Mouse (Mus musculus): ENCODE measurements around the gene Dsn1.

The Dsn1 gene

GRCm38 (mm10) chr2:157006511-157007233, at the start of gene Dsn1:
Dsn1 (minus strand) TSS chr2:157007154.
- peak; percentile 95 for DNase-seq

DNA sequence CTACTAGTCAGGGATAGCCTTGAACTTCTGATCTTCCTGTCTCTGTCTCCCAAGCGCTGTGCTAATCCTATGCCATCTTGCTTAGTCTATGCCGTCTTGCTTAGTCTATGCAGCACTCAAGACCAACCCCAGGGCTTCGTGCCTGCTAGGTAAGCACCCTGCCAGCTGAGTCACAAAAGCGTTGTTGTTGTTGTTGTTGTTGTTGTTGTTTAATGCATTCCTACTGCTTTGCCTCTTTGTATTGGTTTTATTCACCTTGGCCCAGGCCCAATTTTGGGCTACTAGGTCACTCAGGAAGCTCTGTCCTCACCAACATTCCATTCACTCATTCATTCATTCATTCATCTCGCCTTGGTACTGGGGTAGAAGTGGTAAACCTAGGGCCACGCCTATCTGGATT, 48.8 kb upstream of the Dsn1 start:
- no peak for DNase-seq

DNA sequence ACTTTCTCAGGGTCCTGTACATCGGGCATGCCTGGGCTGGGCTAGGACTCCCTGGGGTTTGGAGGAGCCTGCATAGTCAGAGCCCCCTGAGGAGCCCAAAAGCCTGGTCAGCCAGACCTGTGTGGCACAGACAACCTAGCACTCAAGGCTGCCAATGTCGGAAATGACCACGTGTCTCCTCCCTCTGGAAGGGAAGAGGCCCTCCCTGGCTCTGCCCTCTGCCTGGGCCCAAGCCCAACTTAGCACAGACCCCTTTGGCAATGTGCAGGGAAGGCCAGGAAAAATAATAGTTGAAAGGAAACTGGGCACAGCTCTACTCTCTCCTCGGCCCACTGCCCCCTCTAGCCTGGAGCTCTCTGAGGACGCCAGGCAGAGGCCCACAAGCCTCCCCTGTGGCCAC, 47.9 kb upstream of the Dsn1 start:
- no peak for DNase-seq

DNA sequence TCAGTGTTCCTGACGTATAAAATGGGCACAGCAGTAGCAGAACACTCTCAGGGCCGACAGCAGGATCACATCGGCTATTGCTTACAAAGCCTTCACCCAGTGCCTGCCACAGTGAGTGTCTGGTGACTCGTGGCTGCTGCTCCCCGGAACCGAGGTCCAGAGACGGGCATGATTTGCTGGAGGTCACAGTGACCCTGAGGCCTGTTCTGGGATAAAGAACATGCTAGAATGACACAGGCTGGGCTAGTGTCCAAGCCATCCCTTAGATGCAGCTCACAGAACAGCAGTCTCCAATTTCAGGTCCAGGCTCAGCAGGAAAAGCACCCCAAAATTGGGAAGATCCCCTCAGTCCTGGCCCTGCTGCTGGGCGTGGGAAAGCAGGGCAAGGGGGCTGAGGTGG, 47.3 kb upstream of the Dsn1 start:
- DNase-seq, result no peak

DNA sequence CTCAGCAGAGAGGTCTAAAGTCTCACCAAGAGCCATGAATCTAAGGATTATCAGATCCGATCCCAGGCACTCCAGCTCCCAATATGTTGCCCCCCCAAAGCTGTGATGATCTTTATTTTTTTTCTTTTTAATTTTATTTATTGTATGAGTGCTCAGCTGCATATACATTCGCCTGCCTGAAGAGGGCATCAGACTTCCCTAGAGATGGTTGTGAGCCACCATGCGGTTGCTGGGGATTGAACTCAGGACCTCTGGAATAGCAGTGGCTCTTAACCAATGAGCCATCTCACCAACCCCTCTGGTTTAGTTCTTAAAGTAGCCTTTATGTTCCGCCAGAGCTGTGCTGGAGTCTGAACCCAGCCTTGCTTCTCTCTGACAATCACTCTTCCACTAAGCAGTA, 46.8 kb upstream of the Dsn1 start:
- no peak for DNase-seq

- no peak for DNase-seq
Observed at GRCm38 (mm10) chr2:157053124-157053523, 46.2 kb upstream of the Dsn1 start.

- DNase-seq, result no peak
Observed at GRCm38 (mm10) chr2:157052448-157052847, 45.5 kb upstream of the Dsn1 start.

DNA sequence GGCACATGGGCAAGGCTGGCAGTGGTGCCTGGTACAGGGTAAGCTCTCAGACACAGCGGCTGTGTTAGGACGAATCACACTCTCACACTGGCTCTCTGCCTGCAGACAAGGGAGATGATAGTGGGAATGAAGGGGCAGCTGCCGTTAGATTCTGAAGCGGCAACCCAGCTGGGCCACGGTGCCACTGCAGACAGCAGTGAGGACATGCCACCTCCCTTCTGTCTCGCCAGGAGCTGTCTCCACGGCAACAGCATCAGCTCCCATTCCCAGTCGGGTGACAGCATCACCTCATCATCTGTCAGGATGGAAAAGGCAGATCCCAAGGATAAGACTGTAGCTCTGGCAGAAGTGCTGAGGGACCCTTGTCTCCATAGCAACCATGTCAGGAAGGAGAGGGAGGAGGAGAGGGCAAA, 42.9 kb upstream of the Dsn1 start:
- no peak for DNase-seq

GRCm38 (mm10) chr2:157048395-157049181, 41.6 kb upstream of the Dsn1 start:
- no peak for DNase-seq

DNA sequence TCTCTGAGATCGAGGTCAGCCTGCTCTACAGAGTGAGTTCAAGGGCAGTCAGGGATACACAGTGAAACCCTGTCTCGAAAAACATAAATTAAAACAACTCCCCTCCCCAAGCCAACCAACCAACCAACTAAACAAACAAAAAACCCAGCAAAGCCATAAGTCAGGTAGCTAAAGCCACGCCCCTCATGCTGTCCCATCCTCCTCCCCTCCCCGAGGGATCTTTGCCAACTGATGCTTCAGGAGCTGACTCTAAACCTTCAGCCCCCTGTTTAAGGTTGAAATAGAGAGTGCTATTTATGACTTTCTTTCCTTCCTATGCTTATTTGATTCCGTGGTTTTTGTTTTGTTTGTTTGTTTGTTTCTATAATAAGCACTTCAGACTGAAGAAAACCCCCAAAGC, 40.0 kb upstream of the Dsn1 start:
- no peak for DNase-seq

DNA sequence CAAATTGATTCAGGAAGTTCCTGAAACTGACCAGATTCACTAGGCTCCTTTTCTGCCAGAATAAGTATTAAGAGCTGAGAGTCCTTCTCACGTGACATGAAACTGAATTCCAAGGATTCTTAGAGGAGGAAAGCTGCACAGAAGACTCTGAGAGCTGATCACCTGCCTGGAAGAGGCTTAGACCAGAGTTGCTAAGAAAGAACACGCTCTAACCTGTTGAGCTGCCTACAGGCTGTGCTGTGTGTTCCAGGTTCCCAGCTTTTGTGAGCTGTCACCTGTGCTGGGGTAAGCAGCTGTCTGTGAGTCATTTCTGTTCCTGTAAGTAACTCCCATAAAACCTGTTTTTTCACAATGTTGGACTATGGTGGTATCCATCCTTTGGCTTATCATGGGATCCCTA, 39.0 kb upstream of the Dsn1 start:
- DNase-seq, result no peak

GRCm38 (mm10) chr2:157043987-157044386, 37.0 kb upstream of the Dsn1 start:
- peak; percentile 42 for DNase-seq

- no peak for DNase-seq
Observed at GRCm38 (mm10) chr2:157043556-157043955, 36.6 kb upstream of the Dsn1 start.

DNA sequence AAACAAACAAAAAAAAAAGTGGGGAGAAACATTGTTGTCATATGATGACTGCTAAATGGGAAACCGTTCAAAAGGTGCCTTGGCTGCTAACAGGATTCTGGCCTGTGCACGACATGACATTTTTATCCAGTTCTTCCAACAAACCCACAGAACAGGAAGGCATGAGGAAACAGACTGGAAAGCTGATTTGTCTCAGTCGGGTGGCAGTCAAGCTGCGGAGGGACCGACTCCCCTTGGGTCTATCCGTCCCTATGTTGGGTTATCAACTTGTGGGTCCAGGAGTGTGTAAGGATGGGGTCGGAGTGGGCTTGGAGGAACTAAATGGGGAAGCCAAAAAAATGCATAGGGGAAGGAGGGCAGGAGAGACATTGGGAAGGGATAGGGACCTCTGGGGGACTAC, 34.5 kb upstream of the Dsn1 start:
- DNase-seq, result no peak

DNA sequence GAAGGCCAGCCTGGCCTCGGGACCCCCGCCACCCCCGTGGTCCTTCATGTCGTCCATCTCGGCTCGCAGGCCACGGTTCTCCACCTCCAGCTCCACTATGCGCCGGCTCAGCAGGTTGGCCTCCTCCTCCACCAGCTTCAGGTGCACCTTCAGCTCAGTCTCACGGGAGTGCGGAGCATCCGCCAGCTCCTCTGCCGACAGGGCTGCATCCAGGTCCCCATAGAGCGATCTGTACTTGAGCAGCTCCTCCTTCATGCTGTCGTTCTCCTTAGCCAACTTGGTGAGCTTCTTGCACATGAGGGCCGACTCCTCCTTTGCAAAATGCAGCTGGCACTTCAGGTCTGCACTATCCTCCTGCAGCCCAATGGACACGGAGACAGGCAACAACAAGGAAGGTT, 33.7 kb upstream of the Dsn1 start:
- no peak for DNase-seq

- DNase-seq, result peak; percentile 34
Observed at GRCm38 (mm10) chr2:157039900-157040648, 33.1 kb upstream of the Dsn1 start.

DNA sequence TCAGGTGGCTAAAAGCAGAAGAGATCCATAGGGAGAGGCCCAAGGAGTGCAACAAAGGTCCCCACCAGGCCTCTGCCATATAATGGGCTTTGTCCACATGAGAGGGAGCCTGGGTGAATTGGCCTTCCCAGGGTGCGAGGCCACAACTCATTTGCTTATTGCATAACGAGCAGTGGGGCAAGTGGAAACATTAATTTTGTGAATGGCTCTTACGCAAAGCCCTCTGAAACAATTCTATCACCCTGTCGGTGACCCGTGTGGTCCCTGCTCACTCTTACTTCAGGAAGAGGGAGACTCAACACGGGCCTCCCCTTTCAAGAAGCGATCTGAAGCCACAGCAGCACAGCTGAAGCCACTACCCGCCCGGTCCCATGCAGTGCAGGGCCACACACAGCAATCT, 30.3 kb upstream of the Dsn1 start:
- no peak for DNase-seq

DNA sequence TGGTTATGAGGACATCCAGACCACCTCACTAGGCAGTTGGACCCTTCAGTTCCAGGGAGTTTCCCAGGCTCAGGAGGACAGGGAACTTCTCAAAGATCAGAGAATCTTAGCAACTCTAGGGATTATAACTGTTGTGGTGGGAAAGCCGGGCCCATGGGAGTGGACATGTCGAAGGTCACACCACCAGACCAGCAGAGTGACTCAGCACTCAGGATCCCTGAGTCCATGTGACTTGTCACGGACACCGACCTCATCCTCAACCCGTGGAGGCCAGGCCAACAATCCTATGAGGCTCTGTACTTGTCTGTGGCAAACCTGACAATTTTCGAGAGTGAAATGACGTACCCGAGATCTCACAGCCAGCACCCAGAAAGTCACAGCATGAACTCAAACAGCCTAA, 29.4 kb upstream of the Dsn1 start:
- no peak for DNase-seq

- no peak for DNase-seq
Observed at GRCm38 (mm10) chr2:157035371-157035770, 28.4 kb upstream of the Dsn1 start.

DNA sequence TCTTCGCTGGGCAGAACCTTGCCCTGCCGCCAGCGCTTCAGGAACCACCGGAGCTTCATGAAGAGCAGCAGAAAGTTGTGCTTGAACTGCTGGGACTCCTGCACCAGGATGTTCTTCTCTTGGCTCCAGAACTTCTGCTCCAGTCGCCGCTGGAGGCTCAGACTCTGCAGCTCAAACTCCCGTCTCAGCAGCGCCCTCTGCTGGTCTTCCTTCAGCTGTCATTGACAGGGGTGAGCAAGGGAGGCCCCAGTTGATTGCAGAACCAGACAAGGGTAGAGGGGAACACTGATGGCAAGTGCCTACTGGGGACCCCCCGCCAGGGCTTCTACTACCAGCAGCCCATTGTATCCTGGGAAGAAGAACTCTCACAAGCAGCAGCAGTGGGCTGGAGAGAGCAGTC, 23.9 kb upstream of the Dsn1 start:
- peak; percentile 94 for DNase-seq

GRCm38 (mm10) chr2:157028261-157028660, 21.3 kb upstream of the Dsn1 start:
- no peak for DNase-seq

- DNase-seq, result no peak
Observed at GRCm38 (mm10) chr2:157027106-157028008, 20.4 kb upstream of the Dsn1 start.

DNA sequence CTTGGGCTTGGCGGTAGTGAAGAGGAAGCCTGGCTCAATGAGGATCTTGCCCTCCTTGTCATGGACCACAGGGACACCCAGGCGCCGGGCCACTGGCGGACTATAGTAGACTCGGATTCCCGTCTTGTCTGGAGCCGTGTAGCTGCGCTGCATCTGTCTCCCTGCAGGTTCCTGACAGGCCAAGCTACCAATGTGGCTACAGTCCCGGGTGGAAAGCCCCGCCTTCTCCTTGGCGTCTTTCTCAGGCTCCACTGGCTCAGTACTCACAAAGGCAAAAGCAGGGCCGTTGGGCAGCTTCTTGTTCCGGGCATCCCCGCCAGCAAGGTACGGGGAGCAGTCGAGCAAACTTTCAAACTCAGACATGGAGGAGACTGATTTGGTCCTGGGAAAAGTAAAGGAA, 14.2 kb upstream of the Dsn1 start:
- no peak for DNase-seq

All from thymus, postnatal 4 days (tissue).